ENCODE assay signal across 8 mouse cellular contexts in the genomic region with DNA sequence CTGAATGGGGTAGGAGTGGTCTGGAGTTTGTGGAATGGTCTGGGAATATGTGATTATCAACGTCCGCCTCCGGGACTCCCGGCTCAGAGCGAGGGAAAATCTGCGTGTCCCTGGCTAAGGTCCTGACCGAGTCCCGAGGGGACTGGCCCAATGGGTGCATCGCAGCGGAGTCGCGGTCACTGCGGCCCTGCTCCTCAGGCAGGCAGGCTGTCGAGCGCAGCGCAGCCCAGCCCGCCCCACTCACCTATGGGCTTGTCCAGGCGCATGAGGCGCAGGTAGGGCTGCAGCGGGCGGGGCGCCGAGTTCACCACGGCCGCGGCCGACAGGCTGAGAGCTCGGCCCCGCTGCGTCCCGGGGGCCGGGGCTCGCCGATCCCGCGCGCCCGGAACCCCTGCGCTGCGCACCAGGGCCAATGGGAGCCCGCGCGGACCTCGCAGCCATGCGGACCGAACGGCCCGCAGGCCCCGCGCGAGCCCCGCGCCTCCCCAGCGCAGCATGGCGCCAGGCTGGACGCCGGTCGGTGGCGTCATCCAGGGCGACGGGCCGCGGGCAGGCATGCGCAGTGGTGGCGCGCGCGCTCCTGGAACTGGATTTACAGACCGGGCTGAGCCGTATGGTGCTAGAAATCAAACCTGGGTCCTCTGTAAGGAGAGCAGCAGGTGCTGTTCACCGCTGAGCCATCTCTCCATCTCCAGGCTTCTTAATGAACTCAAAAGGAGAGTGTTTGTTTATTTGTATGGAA. TPM values are rescaled to one million over a fixed set of nuclear protein-coding genes. Genes with fewer than 3 reads are reported as not detected.
DNase-seq lines count a peak whose midpoint lies in the region; ATAC-seq lines count a peak whose summit lies in the region.

No protein-coding gene starts in this region.

- H3K9me3 ChIP-seq in embryonic facial prominence, embryonic 11.5 days (replicated peaks; ENCODE audit: control insufficient read depth, low read length): no peaks in the 10 kb centered on the region
- no peaks in the 10 kb centered on the region for H3K9me3 ChIP-seq in limb, embryonic 12.5 days
- H3K9me3 ChIP-seq in midbrain, embryonic 14.5 days (ENCODE audit: control insufficient read depth, low read length): no peaks in the 10 kb centered on the region

- WGBS in embryonic facial prominence, embryonic 11.5 days: under 1% methylated on average over 70 of the region's 71 CpGs
- under 1% methylated on average over 71 of the region's 71 CpGs for WGBS in limb, embryonic 12.5 days
- WGBS in midbrain, embryonic 14.5 days: under 1% methylated on average over 71 of the region's 71 CpGs

- H3K27me3 ChIP-seq in embryonic facial prominence, embryonic 11.5 days (ENCODE audit: control insufficient read depth, insufficient read depth, low read length): no peaks in the 10 kb centered on the region
- no peaks in the 10 kb centered on the region for H3K27me3 ChIP-seq in limb, embryonic 12.5 days
- H3K27me3 ChIP-seq in midbrain, embryonic 14.5 days (ENCODE audit: control insufficient read depth, insufficient read depth, low read length): no peaks in the 10 kb centered on the region

- DNase-seq in 3134 (ENCODE audit: extremely low read depth, insufficient read length, low spot score): peak; percentile 86
- peak; percentile 92 for DNase-seq in adrenal gland, postnatal 25 days
- DNase-seq in embryonic facial prominence, embryonic 11.5 days (ENCODE audit: low spot score): peak; percentile 91
- DNase-seq in heart, adult 11 months: peak; percentile 99
- peak; percentile 92 for DNase-seq in kidney, adult 18-20 months
- peak; percentile 94 for DNase-seq in midbrain, embryonic 14.5 days
- DNase-seq in spleen, adult 12 weeks (ENCODE audit: low spot score): peak; percentile 77

- H3K4me1 ChIP-seq in embryonic facial prominence, embryonic 11.5 days (ENCODE audit: control insufficient read depth, insufficient read depth, low read length): no peaks in the 10 kb centered on the region
- H3K4me1 ChIP-seq in limb, embryonic 12.5 days (replicated peaks): peaks cover 11% of the 10 kb centered on the region
- H3K4me1 ChIP-seq in midbrain, embryonic 14.5 days (ENCODE audit: control insufficient read depth, insufficient read depth, low read length): peaks cover 11% of the 10 kb centered on the region

- peak; percentile 97 for ATAC-seq in embryonic facial prominence, embryonic 11.5 days (replicated peaks; ENCODE audit: insufficient number of reproducible peaks, low FRiP score, low TSS enrichment, low read depth)
- ATAC-seq in limb, embryonic 12.5 days (ENCODE audit: insufficient number of reproducible peaks, insufficient read depth, low FRiP score, low TSS enrichment, low read depth): peak; percentile 95
- ATAC-seq in midbrain, embryonic 14.5 days (ENCODE audit: low FRiP score, low TSS enrichment): peak; percentile 97

- no peak overlapping the region for H3K27ac ChIP-seq in embryonic facial prominence, embryonic 11.5 days (replicated peaks; ENCODE audit: low read depth, low read length)
- H3K27ac ChIP-seq in limb, embryonic 12.5 days: peak overlapping the region; percentile 78; the same call in 1 of the 2 replicates
- peak overlapping the region; percentile 63 for H3K27ac ChIP-seq in midbrain, embryonic 14.5 days (replicated peaks; ENCODE audit: low read depth, low read length)

- H3K4me2 ChIP-seq in embryonic facial prominence, embryonic 11.5 days (ENCODE audit: low read depth, low read length): peak overlapping the region; percentile 71
- peak overlapping the region; percentile 79 for H3K4me2 ChIP-seq in limb, embryonic 12.5 days
- peak overlapping the region; percentile 73 for H3K4me2 ChIP-seq in midbrain, embryonic 14.5 days (ENCODE audit: low read length)

- peak overlapping the region; percentile 88 for H3K9ac ChIP-seq in embryonic facial prominence, embryonic 11.5 days (replicated peaks; ENCODE audit: low read length)
- H3K9ac ChIP-seq in limb, embryonic 12.5 days (replicated peaks): peak overlapping the region; percentile 85
- H3K9ac ChIP-seq in midbrain, embryonic 14.5 days (replicated peaks; ENCODE audit: low read length): peak overlapping the region; percentile 81

- peak overlapping the region; percentile 81 for H3K4me3 ChIP-seq in embryonic facial prominence, embryonic 11.5 days (ENCODE audit: low read depth, low read length)
- peak overlapping the region; percentile 79 for H3K4me3 ChIP-seq in limb, embryonic 12.5 days (replicated peaks)
- peak overlapping the region; percentile 73 for H3K4me3 ChIP-seq in midbrain, embryonic 14.5 days (replicated peaks; ENCODE audit: low read depth, low read length)

- no peaks in the 10 kb centered on the region for H3K36me3 ChIP-seq in embryonic facial prominence, embryonic 11.5 days (replicated peaks; ENCODE audit: control insufficient read depth, insufficient read depth, low read depth, low read length)
- H3K36me3 ChIP-seq in limb, embryonic 12.5 days: peaks cover 11% of the 10 kb centered on the region; the same call in 1 of the 2 replicates
- no peaks in the 10 kb centered on the region; the same call in 1 of the 2 replicates for H3K36me3 ChIP-seq in midbrain, embryonic 14.5 days (ENCODE audit: control insufficient read depth, insufficient read depth, low read length)

RNA-seq across cellular contexts. Expression of a gene that starts 1.0 kb away (rescaled TPM):
- 63.0 and 65.2 TPM in 2 replicates for total RNA-seq in adrenal gland, postnatal 25 days (2021)
- polyA plus RNA-seq in embryonic facial prominence, embryonic 11.5 days (2014; fragmentation: Nextera tagmentation; extraction: Ambion mirVana): 62.2 and 64.0 TPM in 2 replicates
- polyA plus RNA-seq in limb, embryonic 12.5 days (2016; fragmentation: Nextera tagmentation; extraction: Ambion mirVana): 55.8 and 59.5 TPM in 2 replicates
- polyA plus RNA-seq in midbrain, embryonic 14.5 days (2014; fragmentation: Nextera tagmentation; extraction: Ambion mirVana): 52.1 and 54.8 TPM in 2 replicates

RNA-seq across cellular contexts. Expression of a gene that starts 45.6 kb away (rescaled TPM):
- total RNA-seq in adrenal gland, postnatal 25 days (2021): 0.30 and 0.95 TPM in 2 replicates
- 1.1 and 2.2 TPM in 2 replicates for polyA plus RNA-seq in embryonic facial prominence, embryonic 11.5 days (2014; fragmentation: Nextera tagmentation; extraction: Ambion mirVana)
- polyA plus RNA-seq in limb, embryonic 12.5 days (2016; fragmentation: Nextera tagmentation; extraction: Ambion mirVana): 3.7 and 4.3 TPM in 2 replicates
- polyA plus RNA-seq in midbrain, embryonic 14.5 days (2014; fragmentation: Nextera tagmentation; extraction: Ambion mirVana): 0.55 TPM in 1 of 2 replicates, not detected in the other
